Comparison of ENCODE assay signal across 7 mouse cellular contexts in the genomic region with DNA sequence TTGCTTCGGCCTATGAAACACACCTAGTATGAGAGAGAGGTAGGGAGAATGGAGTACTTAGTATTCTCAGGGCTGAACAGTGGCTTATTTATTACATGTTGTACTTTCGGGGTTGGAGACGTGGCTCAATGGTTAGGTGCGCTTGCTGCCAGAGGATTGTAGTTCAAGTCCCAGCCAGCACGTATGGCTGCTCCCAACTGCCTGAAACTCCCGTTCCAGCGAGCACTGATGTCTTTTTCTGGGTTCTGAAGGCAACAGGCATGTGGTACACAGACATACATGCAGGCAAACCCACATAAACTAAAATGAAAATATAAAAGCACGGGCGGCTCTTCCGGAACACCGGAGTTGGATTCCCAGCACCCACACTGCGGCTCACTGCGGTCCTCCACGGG. TPM values are rescaled to one million over a fixed set of nuclear protein-coding genes. Genes with fewer than 3 reads are reported as not detected.
DNase-seq lines count a peak whose midpoint lies in the region; ATAC-seq and TF ChIP-seq lines count a peak whose summit lies in the region.

No protein-coding gene starts in this region.

- peak overlapping the region; percentile 99 for H3K4me3 ChIP-seq in megakaryocyte, embryonic 14.5 days (replicated peaks)
- H3K4me3 ChIP-seq in limb, embryonic 11.5 days (ENCODE audit: low read depth, low read length): peak overlapping the region; percentile 88
- peak overlapping the region; percentile 75 for H3K4me3 ChIP-seq in olfactory bulb, adult 2 months (ENCODE audit: insufficient read depth, low read depth, low read length)

- TF ChIP-seq POLR2A in olfactory bulb, adult 2 months (IDR thresholded peaks at IDR 0.05; ENCODE audit: insufficient read depth, low read depth, low read length): no peak

- H3K4me2 ChIP-seq in limb, embryonic 11.5 days (ENCODE audit: low read depth, severe bottlenecking): peak overlapping the region; percentile 77

- DNase-seq in limb, embryonic 11.5 days (ENCODE audit: low spot score): peak; percentile 38
- no peak for DNase-seq in adrenal gland, adult 2 months
- no peak for DNase-seq in kidney, adult 11 months

- H3K27me3 ChIP-seq in megakaryocyte, embryonic 14.5 days (replicated peaks): no peaks in the 10 kb centered on the region
- H3K27me3 ChIP-seq in limb, embryonic 11.5 days (ENCODE audit: control insufficient read depth, insufficient read depth, low read length): no peaks in the 10 kb centered on the region

- WGBS in limb, embryonic 11.5 days: 7% methylated on average over 14 of the region's 14 CpGs
- WGBS in olfactory bulb, adult 2 months: 3% methylated on average over 14 of the region's 14 CpGs

- H3K36me3 ChIP-seq in megakaryocyte, embryonic 14.5 days (replicated peaks; ENCODE audit: low read length): peaks cover 29% of the 10 kb centered on the region
- no peaks in the 10 kb centered on the region; the same call in 1 of the 2 replicates for H3K36me3 ChIP-seq in limb, embryonic 11.5 days (ENCODE audit: control insufficient read depth, insufficient read depth, low read length)

- H3K9me3 ChIP-seq in megakaryocyte, embryonic 14.5 days: no peaks in the 10 kb centered on the region
- no peaks in the 10 kb centered on the region for H3K9me3 ChIP-seq in limb, embryonic 11.5 days (ENCODE audit: control insufficient read depth, low read length)

- peaks cover 20% of the 10 kb centered on the region for H3K4me1 ChIP-seq in megakaryocyte, embryonic 14.5 days
- peaks cover 6% of the 10 kb centered on the region for H3K4me1 ChIP-seq in limb, embryonic 11.5 days (ENCODE audit: control insufficient read depth, insufficient read depth, low read length)
- no peaks in the 10 kb centered on the region for H3K4me1 ChIP-seq in olfactory bulb, adult 2 months (ENCODE audit: control insufficient read depth, insufficient read depth, low read length)

- H3K27ac ChIP-seq in limb, embryonic 11.5 days (replicated peaks; ENCODE audit: low read depth, low read length): peak overlapping the region; percentile 90
- H3K27ac ChIP-seq in olfactory bulb, adult 2 months (ENCODE audit: insufficient read depth, low read depth, low read length): peak overlapping the region; percentile 90

- TF ChIP-seq CTCF in olfactory bulb, adult 2 months (IDR thresholded peaks at IDR 0.05; ENCODE audit: insufficient read depth, low read depth, low read length): no peak

- H3K9ac ChIP-seq in limb, embryonic 11.5 days (ENCODE audit: low read length): peak overlapping the region; percentile 92

- ATAC-seq in megakaryocyte, adult 5-6 weeks (ENCODE audit: poor library complexity, severe bottlenecking): no peak
- ATAC-seq in erythroblast, adult 5-6 weeks (replicated peaks; ENCODE audit: low FRiP score, poor library complexity, severe bottlenecking): peak; percentile 23; the same call in 1 of the 2 replicates
- no peak; the same call in 1 of the 2 replicates for ATAC-seq in limb, embryonic 11.5 days (ENCODE audit: insufficient number of reproducible peaks, low FRiP score, low TSS enrichment, low read depth)

RNA-seq across cellular contexts. Expression of a gene that starts 0.7 kb away (rescaled TPM):
- 12.5 and 22.7 TPM in 2 replicates for polyA plus RNA-seq in megakaryocyte, embryonic 14.5 days (2012; ENCODE audit: insufficient read depth, low replicate concordance)
- total RNA-seq in megakaryocyte, adult 5-6 weeks (2015): 5.8 and 17.2 TPM in 2 replicates
- 11.1 and 13.2 TPM in 2 replicates for total RNA-seq in megakaryocyte, adult 5-6 weeks (2017)
- total RNA-seq in erythroblast, adult 5-6 weeks (2015; ENCODE audit: low replicate concordance): 1.7 and 5.6 TPM in 2 replicates
- total RNA-seq in erythroblast, adult 5-6 weeks (2017; ENCODE audit: low replicate concordance): 0.98 and 3.5 TPM in 2 replicates
- polyA plus RNA-seq in limb, embryonic 11.5 days (2014; fragmentation: Nextera tagmentation; extraction: Ambion mirVana): 26.4 and 28.7 TPM in 2 replicates
- polyA plus RNA-seq in olfactory bulb, adult 2 months (2012; ENCODE audit: insufficient read depth, insufficient read length, low replicate concordance, missing spikeins): not detected in 2 replicates
- total RNA-seq in adrenal gland, adult 2 months (2021): 10 to 100 TPM; 14.9 to 17.8 TPM
- polyA plus RNA-seq in adrenal gland, adult 2 months (2012; rRNA removed): 13.5 and 14.1 TPM in 2 replicates

RNA-seq across cellular contexts. Expression of a gene that starts 20.1 kb away (rescaled TPM):
- polyA plus RNA-seq in megakaryocyte, embryonic 14.5 days (2012; ENCODE audit: insufficient read depth, low replicate concordance): 4.1 TPM in 1 of 2 replicates, not detected in the other
- 29.0 and 36.0 TPM in 2 replicates for total RNA-seq in megakaryocyte, adult 5-6 weeks (2015)
- total RNA-seq in megakaryocyte, adult 5-6 weeks (2017): 16.3 and 18.5 TPM in 2 replicates
- 4.8 and 8.2 TPM in 2 replicates for total RNA-seq in erythroblast, adult 5-6 weeks (2015; ENCODE audit: low replicate concordance)
- total RNA-seq in erythroblast, adult 5-6 weeks (2017; ENCODE audit: low replicate concordance): 1.5 and 4.5 TPM in 2 replicates
- polyA plus RNA-seq in limb, embryonic 11.5 days (2014; fragmentation: Nextera tagmentation; extraction: Ambion mirVana): 0.32 and 0.34 TPM in 2 replicates
- polyA plus RNA-seq in olfactory bulb, adult 2 months (2012; ENCODE audit: insufficient read depth, insufficient read length, low replicate concordance, missing spikeins): not detected in 2 replicates
- total RNA-seq in adrenal gland, adult 2 months (2021): under 1 TPM; 0.14 to 0.38 TPM
- 0.15 and 0.19 TPM in 2 replicates for polyA plus RNA-seq in adrenal gland, adult 2 months (2012; rRNA removed)

RNA-seq across cellular contexts. Expression of a gene that starts 21.4 kb away (rescaled TPM):
- polyA plus RNA-seq in megakaryocyte, embryonic 14.5 days (2012; ENCODE audit: insufficient read depth, low replicate concordance): 0.81 and 1.7 TPM in 2 replicates
- 8.6 and 11.2 TPM in 2 replicates for total RNA-seq in megakaryocyte, adult 5-6 weeks (2015)
- total RNA-seq in megakaryocyte, adult 5-6 weeks (2017): 13.4 and 15.1 TPM in 2 replicates
- 0.96 and 1.7 TPM in 2 replicates for total RNA-seq in erythroblast, adult 5-6 weeks (2015; ENCODE audit: low replicate concordance)
- 2.4 and 4.6 TPM in 2 replicates for total RNA-seq in erythroblast, adult 5-6 weeks (2017; ENCODE audit: low replicate concordance)
- polyA plus RNA-seq in limb, embryonic 11.5 days (2014; fragmentation: Nextera tagmentation; extraction: Ambion mirVana): 11.9 and 12.0 TPM in 2 replicates
- polyA plus RNA-seq in olfactory bulb, adult 2 months (2012; ENCODE audit: insufficient read depth, insufficient read length, low replicate concordance, missing spikeins): not detected in 2 replicates
- total RNA-seq in adrenal gland, adult 2 months (2021): 10 to 100 TPM in 1 of 2 experiments, 1 to 10 TPM in 1; 9.9 to 12.1 TPM
- polyA plus RNA-seq in adrenal gland, adult 2 months (2012; rRNA removed): 5.1 and 5.2 TPM in 2 replicates

Comparison
In these comparisons a context has a peak if more than half of its experiments do, and no peak if none do; other contexts are left out.
1. RNA of a gene that starts 0.7 kb away (polyA plus RNA-seq): 26.4 to 28.7 TPM in limb, embryonic 11.5 days, 12.5 to 22.7 TPM in megakaryocyte, embryonic 14.5 days and 13.5 to 14.1 TPM in adrenal gland, adult 2 months; not detected in olfactory bulb, adult 2 months; every median in the first group is over 10 times any median in the second.
2. Peak in every context shown above with its lines, with median percentiles within 50 percentile points of each other: H3K4me3 ChIP-seq.